Mouse (Mus musculus): Measurements from ENCODE around the gene Itih4. TPM values are rescaled to one million over a fixed set of nuclear protein-coding genes. Genes with fewer than 3 reads are reported as not detected.

Itih4 gene
- total RNA-seq, 1 experiment, result 0.18 TPM

DNA sequence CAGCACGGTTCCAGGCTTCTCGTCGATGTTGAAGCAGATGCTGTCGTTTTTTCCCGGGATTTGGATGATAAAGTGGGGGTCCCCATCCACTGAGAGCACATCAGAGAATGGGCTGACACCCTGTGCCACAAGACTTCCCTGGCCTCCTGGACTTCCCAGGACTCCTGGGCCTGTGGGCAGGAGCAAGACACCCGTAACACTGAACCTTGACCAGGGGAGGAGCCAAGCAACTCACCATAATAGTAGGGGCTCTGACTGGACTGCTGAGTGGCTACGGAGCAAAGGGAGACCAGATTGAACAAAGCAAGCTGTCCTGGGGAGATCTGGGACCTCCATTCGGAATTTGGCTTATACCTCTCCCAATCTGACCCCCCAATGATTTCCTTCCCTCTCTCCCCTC is 26.4 kb downstream of the Itih4 start:
- Histone ChIP-seq H3K4me3 (ENCODE audit: insufficient read depth in 1 of 2, low read depth in 1 of 2, low read length in 2 of 2, poor library complexity in 1 of 2, severe bottlenecking in 1 of 2) (no peak overlapping the region), H3K36me3 (ENCODE audit: control insufficient read depth, insufficient read depth, low read length, poor library complexity, severe bottlenecking) (no peaks in the 10 kb centered on the region), H3K27ac (ENCODE audit: insufficient read depth, low read depth, low read length, poor library complexity, severe bottlenecking) (no peak overlapping the region), H3K4me1 (ENCODE audit: control insufficient read depth in 2 of 2, insufficient read depth in 2 of 2, low read length in 2 of 2, poor library complexity in 1 of 2) (no peaks in the 10 kb centered on the region), H3K9ac (ENCODE audit: insufficient read depth, low read depth, low read length, poor library complexity, severe bottlenecking) (no peak overlapping the region), H3K9me3 (ENCODE audit: control insufficient read depth, insufficient read depth, low read depth, low read length) (no peaks in the 10 kb centered on the region)
- in situ Hi-C loops (cut with MboI; ENCODE audit: low sequenced_read_pairs in 2 of 2, unreplicated experiment in 2 of 2), result no loop called here
- TF ChIP-seq ZC3H11A (IDR thresholded peaks at IDR 0.05; ENCODE audit: borderline replicate concordance, low read depth, low read length) (no peak), ZNF384 (IDR thresholded peaks at IDR 0.05; ENCODE audit: low read depth, low read length) (no peak), HCFC1 (IDR thresholded peaks at IDR 0.05; ENCODE audit: borderline replicate concordance, insufficient read depth, low read length) (no peak), CHD2 (IDR thresholded peaks at IDR 0.05; ENCODE audit: low read depth, low read length) (no peak), MAFK (IDR thresholded peaks at IDR 0.05; ENCODE audit: insufficient read depth, low read depth, low read length) (no peak)
- no peak for DNase-seq (ENCODE audit: low read depth, low spot score)

DNA sequence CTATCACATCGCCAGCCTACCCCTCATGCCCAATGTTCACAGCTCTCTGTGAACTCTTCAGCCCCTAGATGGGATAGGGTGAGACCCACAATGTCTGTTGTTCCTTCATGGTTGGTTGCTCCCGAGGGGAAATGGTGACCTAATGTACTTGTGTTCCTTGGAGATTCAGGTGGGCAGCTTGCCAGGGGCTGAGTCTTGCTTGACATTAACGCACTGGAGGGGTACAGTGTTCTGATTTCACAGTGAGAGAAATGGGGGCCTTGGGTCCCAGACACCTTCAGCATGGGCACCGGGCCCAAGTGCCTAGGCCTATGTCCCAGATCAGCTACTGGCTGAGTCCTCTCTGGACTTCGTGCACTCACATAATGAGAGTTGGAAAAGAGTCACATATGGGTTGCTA is 27.1 kb downstream of the Itih4 start:
- no peaks in the 10 kb centered on the region for H3K4me1 ChIP-seq (ENCODE audit: control insufficient read depth in 2 of 2, insufficient read depth in 2 of 2, low read length in 2 of 2, poor library complexity in 1 of 2)
- H3K9ac ChIP-seq (ENCODE audit: insufficient read depth, low read depth, low read length, poor library complexity, severe bottlenecking), result no peak overlapping the region
- H3K36me3 ChIP-seq (ENCODE audit: control insufficient read depth, insufficient read depth, low read length, poor library complexity, severe bottlenecking), result no peaks in the 10 kb centered on the region
- no peak overlapping the region for H3K4me3 ChIP-seq (ENCODE audit: insufficient read depth in 1 of 2, low read depth in 1 of 2, low read length in 2 of 2, poor library complexity in 1 of 2, severe bottlenecking in 1 of 2)
- no peaks in the 10 kb centered on the region for H3K9me3 ChIP-seq (ENCODE audit: control insufficient read depth, insufficient read depth, low read depth, low read length)
- in situ Hi-C loops (cut with MboI; ENCODE audit: low sequenced_read_pairs in 2 of 2, unreplicated experiment in 2 of 2), result no loop called here
- H3K27ac ChIP-seq (ENCODE audit: insufficient read depth, low read depth, low read length, poor library complexity, severe bottlenecking), result no peak overlapping the region
- no peak for TF ChIP-seq ZC3H11A (IDR thresholded peaks at IDR 0.05; ENCODE audit: borderline replicate concordance, low read depth, low read length)
- DNase-seq (ENCODE audit: low read depth, low spot score), result no peak

DNA sequence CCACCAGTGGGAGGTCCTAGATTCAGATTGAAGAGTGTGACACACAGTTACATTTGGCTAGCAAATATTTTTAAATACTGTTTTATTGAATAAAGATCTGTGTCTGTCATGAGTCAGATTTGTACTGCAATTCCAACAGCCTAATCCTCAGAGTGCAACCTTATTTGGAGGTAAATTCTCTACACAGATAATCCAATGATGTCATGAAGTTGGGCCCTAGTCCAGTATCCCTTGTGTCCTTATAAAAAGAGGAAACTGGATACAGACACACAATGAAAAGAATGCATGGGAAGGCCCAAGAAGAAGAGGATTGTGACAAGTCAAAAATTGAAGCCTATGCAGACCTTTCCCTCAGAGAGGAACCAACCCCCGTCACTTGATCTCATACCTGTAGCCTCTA is 30.2 kb downstream of the Itih4 start:
- Histone ChIP-seq H3K9ac (ENCODE audit: insufficient read depth, low read depth, low read length, poor library complexity, severe bottlenecking) (no peak overlapping the region), H3K4me1 (ENCODE audit: control insufficient read depth in 2 of 2, insufficient read depth in 2 of 2, low read length in 2 of 2, poor library complexity in 1 of 2) (no peaks in the 10 kb centered on the region), H3K36me3 (ENCODE audit: control insufficient read depth, insufficient read depth, low read length, poor library complexity, severe bottlenecking) (no peaks in the 10 kb centered on the region), H3K4me3 (ENCODE audit: insufficient read depth in 1 of 2, low read depth in 1 of 2, low read length in 2 of 2, poor library complexity in 1 of 2, severe bottlenecking in 1 of 2) (no peak overlapping the region), H3K9me3 (ENCODE audit: control insufficient read depth, insufficient read depth, low read depth, low read length) (no peaks in the 10 kb centered on the region), H3K27ac (ENCODE audit: insufficient read depth, low read depth, low read length, poor library complexity, severe bottlenecking) (no peak overlapping the region)
- DNase-seq (ENCODE audit: low read depth, low spot score), result no peak
- in situ Hi-C loops (cut with MboI; ENCODE audit: low sequenced_read_pairs in 2 of 2, unreplicated experiment in 2 of 2), result no loop called here
- TF ChIP-seq ZC3H11A (IDR thresholded peaks at IDR 0.05; ENCODE audit: borderline replicate concordance, low read depth, low read length) (no peak), ZNF384 (IDR thresholded peaks at IDR 0.05; ENCODE audit: low read depth, low read length) (no peak), CHD2 (IDR thresholded peaks at IDR 0.05; ENCODE audit: low read depth, low read length) (no peak)

DNA sequence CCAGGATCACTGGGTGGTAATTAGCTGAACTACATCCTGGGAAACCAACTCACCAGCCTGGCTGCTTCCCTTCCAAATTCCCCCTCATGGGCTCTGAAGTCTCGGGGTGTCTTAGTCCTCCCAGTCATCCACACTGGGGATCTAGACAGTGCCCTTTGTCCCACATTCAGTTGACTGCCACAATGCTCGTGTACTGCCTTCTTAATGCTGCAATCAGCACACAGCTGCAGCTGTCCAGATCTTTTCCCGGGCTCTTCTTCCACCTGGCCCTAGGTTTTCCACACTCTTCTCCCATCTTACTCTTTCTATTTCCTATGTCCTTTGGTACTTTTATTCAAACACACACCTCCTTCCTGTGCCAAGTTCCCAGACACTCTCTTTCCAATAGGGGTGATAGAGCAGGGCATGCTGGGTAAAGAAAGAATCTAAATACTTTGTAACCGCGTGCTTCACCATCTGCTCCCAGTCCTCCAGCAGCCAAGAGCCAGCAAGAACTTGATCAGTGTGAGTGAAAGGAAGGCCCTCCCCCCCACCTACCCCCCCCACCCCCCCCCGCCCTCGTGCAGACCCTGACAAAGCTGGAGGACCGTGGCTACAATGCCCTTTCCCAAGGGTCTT is 35.9 kb downstream of the Itih4 start:
- no peaks in the 10 kb centered on the region for H3K36me3 ChIP-seq (ENCODE audit: control insufficient read depth, insufficient read depth, low read length, poor library complexity, severe bottlenecking)
- no peaks in the 10 kb centered on the region for H3K9me3 ChIP-seq (ENCODE audit: control insufficient read depth, insufficient read depth, low read depth, low read length)
- H3K27ac ChIP-seq (ENCODE audit: insufficient read depth, low read depth, low read length, poor library complexity, severe bottlenecking), result no peak overlapping the region
- in situ Hi-C loops (cut with MboI; ENCODE audit: low sequenced_read_pairs in 2 of 2, unreplicated experiment in 2 of 2), result no loop called here
- H3K4me1 ChIP-seq (ENCODE audit: control insufficient read depth in 2 of 2, insufficient read depth in 2 of 2, low read length in 2 of 2, poor library complexity in 1 of 2), result no peaks in the 10 kb centered on the region
- H3K9ac ChIP-seq (ENCODE audit: insufficient read depth, low read depth, low read length, poor library complexity, severe bottlenecking), result no peak overlapping the region
- H3K4me3 ChIP-seq (ENCODE audit: insufficient read depth in 1 of 2, low read depth in 1 of 2, low read length in 2 of 2, poor library complexity in 1 of 2, severe bottlenecking in 1 of 2), result no peak overlapping the region
- no peak for DNase-seq (ENCODE audit: low read depth, low spot score)
- TF ChIP-seq ZC3H11A (IDR thresholded peaks at IDR 0.05; ENCODE audit: borderline replicate concordance, low read depth, low read length) (no peak), ZNF384 (IDR thresholded peaks at IDR 0.05; ENCODE audit: low read depth, low read length) (no peak), MAFK (IDR thresholded peaks at IDR 0.05; ENCODE audit: insufficient read depth, low read depth, low read length) (no peak), CHD2 (IDR thresholded peaks at IDR 0.05; ENCODE audit: low read depth, low read length) (no peak), HCFC1 (IDR thresholded peaks at IDR 0.05; ENCODE audit: borderline replicate concordance, insufficient read depth, low read length) (no peak)

DNA sequence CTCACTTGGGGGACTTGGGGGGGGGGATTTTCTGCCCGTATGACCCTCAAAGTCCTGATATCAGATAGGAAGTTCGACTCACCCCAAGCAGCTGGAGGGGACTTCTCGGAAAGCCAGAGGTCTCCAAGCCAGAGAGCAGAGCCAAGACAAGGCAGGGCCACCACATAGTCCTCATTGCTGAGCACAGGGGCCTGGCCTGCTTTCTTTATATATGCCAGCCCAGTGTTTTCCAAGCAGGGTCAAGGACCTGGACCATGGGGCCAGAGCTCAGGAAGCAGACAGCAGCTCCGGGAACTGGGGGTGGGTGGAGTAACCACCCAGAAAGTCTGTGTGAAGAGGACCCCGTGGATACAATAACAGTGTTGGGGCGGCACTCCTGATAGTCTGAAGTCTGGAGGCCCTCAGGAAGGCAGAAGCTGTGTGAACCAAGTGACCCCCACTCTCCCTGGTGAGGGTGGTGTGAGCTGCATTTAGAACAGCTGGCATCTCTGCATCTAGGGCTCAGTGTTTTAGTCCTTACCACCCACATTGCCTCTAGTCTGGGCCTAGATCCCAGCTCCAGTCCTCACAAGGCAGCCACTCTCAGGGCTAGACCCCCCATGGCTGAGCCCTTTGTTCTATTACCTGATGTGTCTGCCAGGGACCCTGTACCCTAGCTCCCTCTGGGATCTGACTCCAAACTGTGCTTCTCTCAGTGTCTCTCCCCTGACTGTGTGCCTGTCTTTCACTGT is 37.3 kb downstream of the Itih4 start, which contains the start of gene Itih3:
Gene Itih3, minus strand, starts transcription at position 386 of the 731 bp plus-strand sequence.
- TF ChIP-seq MAFK (IDR thresholded peaks at IDR 0.05; ENCODE audit: insufficient read depth, low read depth, low read length) (no peak), ZC3H11A (IDR thresholded peaks at IDR 0.05; ENCODE audit: borderline replicate concordance, low read depth, low read length) (no peak)
- no peaks in the 10 kb centered on the region for H3K36me3 ChIP-seq (ENCODE audit: control insufficient read depth, insufficient read depth, low read length, poor library complexity, severe bottlenecking)
- H3K9me3 ChIP-seq (ENCODE audit: control insufficient read depth, insufficient read depth, low read depth, low read length), result no peaks in the 10 kb centered on the region
- no peak within 1 kb of the TSS for H3K27ac ChIP-seq (ENCODE audit: insufficient read depth, low read depth, low read length, poor library complexity, severe bottlenecking)
- H3K4me3 ChIP-seq (ENCODE audit: insufficient read depth in 1 of 2, low read depth in 1 of 2, low read length in 2 of 2, poor library complexity in 1 of 2, severe bottlenecking in 1 of 2), result no peak within 1 kb of the TSS
- H3K4me1 ChIP-seq (ENCODE audit: control insufficient read depth in 2 of 2, insufficient read depth in 2 of 2, low read length in 2 of 2, poor library complexity in 1 of 2), result no peaks in the 10 kb centered on the region
- no peak for DNase-seq (ENCODE audit: low read depth, low spot score)
- no peak within 1 kb of the TSS for H3K9ac ChIP-seq (ENCODE audit: insufficient read depth, low read depth, low read length, poor library complexity, severe bottlenecking)
- in situ Hi-C loops (cut with MboI; ENCODE audit: low sequenced_read_pairs in 2 of 2, unreplicated experiment in 2 of 2), result no loop called here

Measured in ES-E14 (cell line).